Comparison of ENCODE assay signal across 8 mouse cellular contexts in the genomic region with DNA sequence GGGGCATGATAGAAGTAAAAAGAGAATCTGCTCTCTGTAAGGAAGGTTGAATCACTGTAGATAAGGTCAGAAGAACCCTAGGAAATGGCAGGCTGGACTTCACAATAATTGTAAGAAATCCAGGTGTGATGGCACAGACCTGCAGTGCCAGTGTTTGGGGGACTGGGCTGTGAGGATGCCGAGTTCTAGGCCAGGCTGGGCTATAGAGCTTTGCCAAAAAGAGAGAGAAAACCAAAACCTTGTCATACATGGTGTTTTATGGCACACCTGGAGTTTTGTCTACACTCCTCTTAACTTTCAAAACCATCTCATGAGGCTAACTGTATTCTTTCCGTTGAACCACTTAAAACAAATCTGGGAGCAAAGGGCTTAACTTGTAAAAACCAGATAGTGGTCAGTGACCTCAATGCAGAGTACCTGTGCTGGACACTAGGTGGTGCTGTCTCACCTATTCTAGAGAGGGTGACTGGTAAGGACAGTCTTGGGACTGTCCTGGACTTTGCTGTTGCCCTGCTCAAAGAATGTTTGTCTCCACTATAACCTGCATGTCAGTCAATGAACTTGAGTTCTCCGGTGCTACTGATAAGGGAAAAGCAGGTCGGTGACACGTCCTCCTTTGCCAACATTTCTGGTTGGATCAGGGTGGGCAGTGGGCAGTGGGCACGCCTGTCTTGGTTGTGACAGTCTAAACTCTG. TPM values are rescaled to one million over a fixed set of nuclear protein-coding genes. Genes with fewer than 3 reads are reported as not detected.
DNase-seq lines count a peak whose midpoint lies in the region; ATAC-seq and TF ChIP-seq lines count a peak whose summit lies in the region.

No protein-coding gene starts in this region.

- 57% methylated on average over 6 of the region's 6 CpGs for WGBS in midbrain, embryonic 10.5 days
- 52% methylated on average over 6 of the region's 6 CpGs for WGBS in midbrain, embryonic 15.5 days
- WGBS in kidney, adult 2 months = 41% methylated on average over 6 of the region's 6 CpGs
- WGBS in liver, embryonic 12.5 days (ENCODE audit: insufficient replicate concordance) = 45% methylated on average over 6 of the region's 6 CpGs
- WGBS in neural tube, embryonic 12.5 days = 62% methylated on average over 6 of the region's 6 CpGs
- WGBS in stomach, postnatal 0 days = 43% methylated on average over 6 of the region's 6 CpGs

- TF ChIP-seq POLR2A in cortical plate, adult 2 months (IDR thresholded peaks at IDR 0.05; ENCODE audit: extremely low read depth, insufficient read depth, low read length) = no peak
- no peak for TF ChIP-seq POLR2A in kidney, adult 2 months (IDR thresholded peaks at IDR 0.05; ENCODE audit: low read depth, low read length)

- peak; percentile 89 for TF ChIP-seq CTCF in cortical plate, adult 2 months (IDR thresholded peaks at IDR 0.05; ENCODE audit: extremely low read depth, insufficient read depth, low read length)
- peak; percentile 97 for TF ChIP-seq CTCF in kidney, adult 2 months (conservative IDR thresholded peaks at IDR 0.05; ENCODE audit: insufficient read depth, insufficient read length, low read depth, low read length)
- peak; percentile 97 for TF ChIP-seq CTCF in stomach, postnatal 0 days (IDR thresholded peaks at IDR 0.05; ENCODE audit: low read depth)

- H3K9me3 ChIP-seq in midbrain, embryonic 10.5 days (replicated peaks) = no peaks in the 10 kb centered on the region
- H3K9me3 ChIP-seq in midbrain, embryonic 15.5 days = no peaks in the 10 kb centered on the region
- no peaks in the 10 kb centered on the region for H3K9me3 ChIP-seq in liver, embryonic 12.5 days (replicated peaks)
- no peaks in the 10 kb centered on the region for H3K9me3 ChIP-seq in neural tube, embryonic 12.5 days
- H3K9me3 ChIP-seq in stomach, postnatal 0 days (ENCODE audit: control insufficient read depth, low read length) = no peaks in the 10 kb centered on the region

- no peak overlapping the region for H3K4me2 ChIP-seq in midbrain, embryonic 15.5 days
- no peak overlapping the region for H3K4me2 ChIP-seq in liver, embryonic 12.5 days
- no peak overlapping the region for H3K4me2 ChIP-seq in neural tube, embryonic 12.5 days (replicated peaks)
- H3K4me2 ChIP-seq in stomach, postnatal 0 days (replicated peaks; ENCODE audit: low read depth) = no peak overlapping the region

- TF ChIP-seq EP300 in stomach, postnatal 0 days (optimal IDR thresholded peaks at IDR 0.05) = no peak

- peak; percentile 69 for DNase-seq in midbrain, embryonic 10.5 days (ENCODE audit: low spot score)
- peak; percentile 48 to 76 for DNase-seq in gastrocnemius, postnatal 4 days (ENCODE audit: low spot score in 2 of 2)
- DNase-seq in kidney, adult 2 months = peak; percentile 85
- DNase-seq in stomach, postnatal 0 days (ENCODE audit: low spot score) = peak; percentile 80

- peaks cover 6% of the 10 kb centered on the region; the same call in 1 of the 2 replicates for H3K27me3 ChIP-seq in midbrain, embryonic 10.5 days (ENCODE audit: low read depth, poor library complexity, severe bottlenecking)
- no peaks in the 10 kb centered on the region for H3K27me3 ChIP-seq in midbrain, embryonic 15.5 days (replicated peaks)
- no peaks in the 10 kb centered on the region for H3K27me3 ChIP-seq in kidney, adult 2 months (replicated peaks; ENCODE audit: control insufficient read depth, insufficient read depth, low read length)
- no peaks in the 10 kb centered on the region; the same call in 1 of the 2 replicates for H3K27me3 ChIP-seq in liver, embryonic 12.5 days (replicated peaks)
- H3K27me3 ChIP-seq in neural tube, embryonic 12.5 days (replicated peaks) = no peaks in the 10 kb centered on the region
- H3K27me3 ChIP-seq in stomach, postnatal 0 days (ENCODE audit: control insufficient read depth, insufficient read depth, low read length) = no peaks in the 10 kb centered on the region

- no peak overlapping the region for H3K4me3 ChIP-seq in midbrain, embryonic 10.5 days
- H3K4me3 ChIP-seq in midbrain, embryonic 15.5 days = no peak overlapping the region
- no peak overlapping the region for H3K4me3 ChIP-seq in cortical plate, adult 2 months (ENCODE audit: insufficient read depth, low read length)
- H3K4me3 ChIP-seq in kidney, adult 2 months (ENCODE audit: insufficient read depth, low read depth, low read length) = no peak overlapping the region
- H3K4me3 ChIP-seq in liver, embryonic 12.5 days = no peak overlapping the region
- no peak overlapping the region for H3K4me3 ChIP-seq in neural tube, embryonic 12.5 days
- H3K4me3 ChIP-seq in stomach, postnatal 0 days (ENCODE audit: low read depth, low read length) = no peak overlapping the region

- H3K9ac ChIP-seq in midbrain, embryonic 15.5 days = no peak overlapping the region
- no peak overlapping the region for H3K9ac ChIP-seq in liver, embryonic 12.5 days
- H3K9ac ChIP-seq in neural tube, embryonic 12.5 days = no peak overlapping the region
- no peak overlapping the region for H3K9ac ChIP-seq in stomach, postnatal 0 days (ENCODE audit: low read length)

- H3K27ac ChIP-seq in midbrain, embryonic 10.5 days (replicated peaks) = no peak overlapping the region
- no peak overlapping the region for H3K27ac ChIP-seq in midbrain, embryonic 15.5 days
- H3K27ac ChIP-seq in cortical plate, adult 2 months (ENCODE audit: insufficient read depth, low read length) = no peak overlapping the region
- H3K27ac ChIP-seq in kidney, adult 2 months (ENCODE audit: insufficient read depth, low read depth, low read length) = no peak overlapping the region
- no peak overlapping the region for H3K27ac ChIP-seq in liver, embryonic 12.5 days
- H3K27ac ChIP-seq in neural tube, embryonic 12.5 days = no peak overlapping the region
- H3K27ac ChIP-seq in stomach, postnatal 0 days (replicated peaks) = no peak overlapping the region

- ATAC-seq in midbrain, embryonic 15.5 days (replicated peaks) = no peak
- peak; percentile 72 for ATAC-seq in liver, embryonic 12.5 days
- ATAC-seq in neural tube, embryonic 12.5 days (ENCODE audit: low FRiP score, low read depth) = peak; percentile 66
- peak; percentile 93 for ATAC-seq in stomach, postnatal 0 days (ENCODE audit: low FRiP score, low TSS enrichment)

- H3K4me1 ChIP-seq in midbrain, embryonic 10.5 days = peaks cover 49% of the 10 kb centered on the region
- peaks cover 28% of the 10 kb centered on the region for H3K4me1 ChIP-seq in midbrain, embryonic 15.5 days
- no peaks in the 10 kb centered on the region for H3K4me1 ChIP-seq in cortical plate, adult 2 months (ENCODE audit: control insufficient read depth, insufficient read depth, low read length)
- no peaks in the 10 kb centered on the region for H3K4me1 ChIP-seq in kidney, adult 2 months (ENCODE audit: control insufficient read depth, insufficient read depth, low read length)
- H3K4me1 ChIP-seq in liver, embryonic 12.5 days = no peaks in the 10 kb centered on the region; the same call in 1 of the 2 replicates
- peaks cover 11% of the 10 kb centered on the region; the same call in 1 of the 2 replicates for H3K4me1 ChIP-seq in neural tube, embryonic 12.5 days
- no peaks in the 10 kb centered on the region for H3K4me1 ChIP-seq in stomach, postnatal 0 days (replicated peaks; ENCODE audit: control insufficient read depth, insufficient read depth)

- no peaks in the 10 kb centered on the region for H3K36me3 ChIP-seq in midbrain, embryonic 10.5 days
- no peaks in the 10 kb centered on the region for H3K36me3 ChIP-seq in midbrain, embryonic 15.5 days (replicated peaks)
- H3K36me3 ChIP-seq in kidney, adult 2 months (ENCODE audit: control insufficient read depth, insufficient read depth, low read length) = no peaks in the 10 kb centered on the region
- no peaks in the 10 kb centered on the region for H3K36me3 ChIP-seq in liver, embryonic 12.5 days
- H3K36me3 ChIP-seq in neural tube, embryonic 12.5 days = no peaks in the 10 kb centered on the region
- no peaks in the 10 kb centered on the region for H3K36me3 ChIP-seq in stomach, postnatal 0 days (ENCODE audit: control insufficient read depth, insufficient read depth, low read length)

RNA-seq across cellular contexts. Expression of gene Asb4, which starts 27.7 kb away (rescaled TPM):
- polyA plus RNA-seq in midbrain, embryonic 10.5 days (2016; fragmentation: Nextera tagmentation; extraction: Ambion mirVana) = 25.3 and 25.7 TPM in 2 replicates
- polyA plus RNA-seq in midbrain, embryonic 15.5 days (2015; fragmentation: Nextera tagmentation; extraction: Ambion mirVana) = 17.5 and 17.6 TPM in 2 replicates
- polyA plus RNA-seq in cortical plate, adult 2 months (2012; rRNA removed) = 0.40 and 0.50 TPM in 2 replicates
- total RNA-seq in gastrocnemius, postnatal 4 days (2021) = 10 to 100 TPM; 17.1 to 19.7 TPM
- polyA plus RNA-seq in kidney, adult 2 months (2012; rRNA removed) = 0.42 and 0.69 TPM in 2 replicates
- polyA plus RNA-seq in liver, embryonic 12.5 days (2016; fragmentation: Nextera tagmentation; extraction: Ambion mirVana) = 35.6 and 35.9 TPM in 2 replicates
- 21.2 and 22.7 TPM in 2 replicates for polyA plus RNA-seq in neural tube, embryonic 12.5 days (2016; fragmentation: Nextera tagmentation; extraction: Ambion mirVana)
- 1.1 and 1.5 TPM in 2 replicates for polyA plus RNA-seq in stomach, postnatal 0 days (2015; fragmentation: Nextera tagmentation; extraction: Ambion mirVana)
